Mouse (Mus musculus): ENCODE results near the gene D17Wsu92e.

DNA sequence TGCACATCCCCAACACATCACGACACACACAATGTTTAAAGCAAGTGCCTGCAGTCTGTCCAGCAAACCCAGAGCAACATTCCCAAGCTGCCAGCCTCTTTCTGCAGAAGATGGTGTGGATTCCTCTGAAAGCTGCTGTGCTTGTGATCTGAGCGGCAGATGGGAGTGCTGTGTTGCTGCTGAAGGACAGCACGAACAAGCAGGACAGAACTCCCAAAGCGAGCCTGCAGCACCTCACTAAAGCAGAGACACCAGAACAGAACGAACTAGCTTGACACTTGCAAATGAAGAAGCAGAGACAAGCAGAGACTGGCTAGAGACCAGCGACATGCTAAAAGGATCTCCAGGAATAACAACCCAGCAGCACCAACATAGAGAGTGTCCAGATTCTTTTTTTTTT, 48.8 kb downstream of the D17Wsu92e start:
- no peak for TF ChIP-seq CTCF (IDR thresholded peaks at IDR 0.05; ENCODE audit: low read depth, low read length)
- no peak for TF ChIP-seq POLR2A (IDR thresholded peaks at IDR 0.05; ENCODE audit: extremely low read depth, insufficient read depth, low read length)
